Mouse (Mus musculus): ENCODE data around the gene Gm10840. TPM values are rescaled to one million over a fixed set of nuclear protein-coding genes. Genes with fewer than 3 reads are reported as not detected.
"Not testable (repeated sequence)": the region's sequence is repeated elsewhere in the genome, so short reads cannot be mapped to it uniquely, and the experiment has no call there.

Gm10840 gene
- polyA plus RNA-seq (2011; ENCODE audit: insufficient read depth, insufficient read length, low read depth, missing spikeins): not detected in 2 replicates

DNA sequence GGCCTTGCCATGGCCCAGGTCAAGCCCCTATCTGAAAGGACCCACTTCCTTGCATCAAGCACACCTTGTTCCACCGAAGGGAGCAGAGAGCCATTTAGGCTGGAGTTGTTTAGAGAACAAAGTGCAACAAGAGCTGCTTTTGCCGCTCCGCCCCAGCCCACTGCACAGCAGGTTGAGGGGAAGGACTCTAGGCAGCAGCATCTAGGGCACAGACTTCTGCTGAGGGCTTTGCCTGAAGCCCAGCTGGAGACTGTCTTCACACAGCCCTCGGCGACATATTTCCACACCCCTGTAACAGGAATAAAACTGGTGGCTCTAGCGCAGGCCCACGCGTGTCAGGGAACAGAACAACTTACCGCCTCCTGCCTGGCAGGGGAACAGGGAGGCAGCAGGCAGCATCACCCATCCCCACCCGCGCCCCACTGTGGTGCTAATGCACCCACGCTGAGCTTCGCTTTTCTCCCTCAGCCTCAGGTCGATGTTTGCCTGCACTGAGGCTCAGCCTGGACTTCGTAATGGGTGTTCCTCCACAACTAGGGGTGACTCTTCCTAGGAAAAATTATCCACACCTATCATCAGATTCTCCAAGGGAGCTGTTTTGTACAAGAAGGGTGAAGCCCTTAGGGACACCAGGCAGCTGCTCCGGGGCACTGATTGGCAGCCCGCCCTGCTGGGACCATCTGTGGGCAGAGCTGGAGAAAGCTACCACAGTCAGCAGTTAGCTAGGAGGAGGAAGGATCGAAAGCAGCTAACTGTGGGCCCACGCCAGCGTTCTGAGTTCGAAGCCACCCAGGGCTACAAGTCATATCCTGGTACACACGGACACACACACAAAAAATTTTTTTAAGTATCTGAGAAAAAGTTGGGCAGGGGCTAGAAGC, at the start of gene Gm10840, which contains the start of gene Limd2:
TSS of gene Gm10840 (plus strand) at position 10 of the 881 bp plus-strand sequence.
TSS of gene Limd2 (minus strand) at position 20 of the 881 bp plus-strand sequence.
- Histone ChIP-seq H3K9me3 (replicated peaks; ENCODE audit: control insufficient read depth, insufficient read depth, low read length, poor library complexity, severe bottlenecking) (no peaks in the 10 kb centered on the region), H3K9ac (ENCODE audit: low read depth, poor library complexity, severe bottlenecking) (peak within 1 kb of the TSS; percentile 92), H3K4me1 (ENCODE audit: control insufficient read depth, insufficient read depth, low read length) (no peaks in the 10 kb centered on the region), H3K36me3 (ENCODE audit: control insufficient read depth, insufficient read depth, low read length, poor library complexity, severe bottlenecking) (no peaks in the 10 kb centered on the region), H3K27me3 (ENCODE audit: control insufficient read depth, insufficient read depth, low read length, poor library complexity, severe bottlenecking) (no peaks in the 10 kb centered on the region), H3K27ac (ENCODE audit: insufficient read depth, low read length) (no peak within 1 kb of the TSS), H3K4me3 (ENCODE audit: low read depth, low read length) (peak within 1 kb of the TSS; percentile 74)
- TF ChIP-seq EP300 (IDR thresholded peaks at IDR 0.05; ENCODE audit: insufficient read depth, low read depth, low read length): no peak
- TF ChIP-seq POLR2A (IDR thresholded peaks at IDR 0.05; ENCODE audit: insufficient read depth, low read length): no peak
- no peak for TF ChIP-seq CTCF (IDR thresholded peaks at IDR 0.05; ENCODE audit: low read depth, low read length)

DNA sequence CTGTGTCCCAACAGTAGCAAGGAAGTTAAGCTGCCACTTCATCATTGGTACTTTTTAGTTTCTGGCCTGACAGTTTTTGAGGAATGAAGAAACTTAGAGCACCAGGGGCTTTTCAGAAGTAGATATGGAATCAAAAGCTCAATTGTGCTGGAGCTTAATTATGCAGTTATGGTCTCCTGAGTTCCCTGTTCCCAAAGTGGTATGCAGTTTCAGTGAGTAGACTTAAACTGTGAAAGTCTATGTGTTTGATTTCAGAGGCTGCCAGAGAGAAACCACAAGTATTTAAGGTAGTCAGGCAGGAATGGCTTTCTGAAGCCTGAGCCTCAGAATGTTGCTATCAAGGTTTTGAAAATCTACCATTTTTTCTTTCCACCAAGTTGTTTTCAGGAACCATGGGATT, 49.0 kb upstream of the Gm10840 start:
- Histone ChIP-seq H3K27ac (ENCODE audit: insufficient read depth, low read length) (no peak overlapping the region), H3K4me3 (ENCODE audit: low read depth, low read length) (no peak overlapping the region), H3K9ac (ENCODE audit: low read depth, poor library complexity, severe bottlenecking) (no peak overlapping the region), H3K9me3 (replicated peaks; ENCODE audit: control insufficient read depth, insufficient read depth, low read length, poor library complexity, severe bottlenecking) (no peaks in the 10 kb centered on the region), H3K27me3 (ENCODE audit: control insufficient read depth, insufficient read depth, low read length, poor library complexity, severe bottlenecking) (no peaks in the 10 kb centered on the region), H3K4me1 (ENCODE audit: control insufficient read depth, insufficient read depth, low read length) (no peaks in the 10 kb centered on the region), H3K36me3 (ENCODE audit: control insufficient read depth, insufficient read depth, low read length, poor library complexity, severe bottlenecking) (peaks cover 8% of the 10 kb centered on the region)
- TF ChIP-seq EP300 (IDR thresholded peaks at IDR 0.05; ENCODE audit: insufficient read depth, low read depth, low read length) (no peak), CTCF (IDR thresholded peaks at IDR 0.05; ENCODE audit: low read depth, low read length) (no peak), POLR2A (IDR thresholded peaks at IDR 0.05; ENCODE audit: insufficient read depth, low read length) (no peak)

DNA sequence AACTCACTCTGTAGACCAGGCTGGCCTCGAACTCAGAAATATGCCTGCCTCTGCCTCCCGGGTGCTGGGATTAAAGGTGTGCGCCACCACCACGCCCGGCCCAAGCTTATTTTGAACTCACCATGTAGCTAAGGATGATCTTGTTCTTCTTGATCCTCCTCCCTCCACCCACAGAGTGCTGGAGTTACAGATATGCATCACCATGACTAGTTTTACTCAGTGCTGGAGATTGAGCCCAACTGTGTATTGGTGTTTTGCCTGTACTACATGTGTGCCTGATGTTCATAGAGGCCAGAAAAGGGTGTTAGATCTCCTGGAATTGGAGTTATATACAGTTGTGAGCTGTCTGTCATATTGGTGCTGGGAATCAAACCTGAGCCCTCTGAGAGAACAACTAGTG, 38.4 kb upstream of the Gm10840 start:
- peaks cover 23% of the 10 kb centered on the region for H3K36me3 ChIP-seq (ENCODE audit: control insufficient read depth, insufficient read depth, low read length, poor library complexity, severe bottlenecking)
- no peaks in the 10 kb centered on the region for H3K27me3 ChIP-seq (ENCODE audit: control insufficient read depth, insufficient read depth, low read length, poor library complexity, severe bottlenecking)
- H3K9me3 ChIP-seq (replicated peaks; ENCODE audit: control insufficient read depth, insufficient read depth, low read length, poor library complexity, severe bottlenecking): no peaks in the 10 kb centered on the region
- TF ChIP-seq EP300 (IDR thresholded peaks at IDR 0.05; ENCODE audit: insufficient read depth, low read depth, low read length) (no peak), POLR2A (IDR thresholded peaks at IDR 0.05; ENCODE audit: insufficient read depth, low read length) (no peak), CTCF (IDR thresholded peaks at IDR 0.05; ENCODE audit: low read depth, low read length) (no peak)
- H3K27ac ChIP-seq (ENCODE audit: insufficient read depth, low read length): no peak overlapping the region
- no peak overlapping the region for H3K4me3 ChIP-seq (ENCODE audit: low read depth, low read length)
- no peaks in the 10 kb centered on the region for H3K4me1 ChIP-seq (ENCODE audit: control insufficient read depth, insufficient read depth, low read length)
- H3K9ac ChIP-seq (ENCODE audit: low read depth, poor library complexity, severe bottlenecking): no peak overlapping the region

GRCm38 (mm10) chr11:106122736-106123135, 37.9 kb upstream of the Gm10840 start:
- Histone ChIP-seq H3K27ac (ENCODE audit: insufficient read depth, low read length) (no peak overlapping the region), H3K9me3 (replicated peaks; ENCODE audit: control insufficient read depth, insufficient read depth, low read length, poor library complexity, severe bottlenecking) (no peaks in the 10 kb centered on the region), H3K27me3 (ENCODE audit: control insufficient read depth, insufficient read depth, low read length, poor library complexity, severe bottlenecking) (no peaks in the 10 kb centered on the region), H3K4me3 (ENCODE audit: low read depth, low read length) (no peak overlapping the region), H3K9ac (ENCODE audit: low read depth, poor library complexity, severe bottlenecking) (no peak overlapping the region), H3K36me3 (ENCODE audit: control insufficient read depth, insufficient read depth, low read length, poor library complexity, severe bottlenecking) (peaks cover 21% of the 10 kb centered on the region), H3K4me1 (ENCODE audit: control insufficient read depth, insufficient read depth, low read length) (no peaks in the 10 kb centered on the region)
- TF ChIP-seq CTCF (IDR thresholded peaks at IDR 0.05; ENCODE audit: low read depth, low read length) (no peak), EP300 (IDR thresholded peaks at IDR 0.05; ENCODE audit: insufficient read depth, low read depth, low read length) (no peak), POLR2A (IDR thresholded peaks at IDR 0.05; ENCODE audit: insufficient read depth, low read length) (no peak)

DNA sequence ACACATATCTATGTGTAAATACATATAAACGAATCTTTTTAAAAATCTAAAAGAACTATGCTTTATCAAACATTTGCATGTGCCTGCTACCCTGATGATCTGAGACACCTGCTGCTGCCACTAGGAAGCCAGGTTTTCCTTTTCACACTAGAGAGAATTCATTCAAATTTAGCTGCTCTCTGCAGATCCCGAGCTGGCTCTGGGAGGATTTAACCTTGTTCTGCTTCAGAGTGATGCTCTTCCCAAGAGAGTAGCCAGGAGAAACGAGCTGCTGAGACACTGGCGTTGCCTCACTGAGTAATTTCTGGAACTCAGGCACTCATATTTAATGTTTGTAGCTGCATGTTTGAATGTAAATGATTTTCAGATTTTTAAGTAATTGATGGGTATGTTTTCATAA, 35.9 kb upstream of the Gm10840 start:
- TF ChIP-seq EP300 (IDR thresholded peaks at IDR 0.05; ENCODE audit: insufficient read depth, low read depth, low read length) (no peak), CTCF (IDR thresholded peaks at IDR 0.05; ENCODE audit: low read depth, low read length) (no peak), POLR2A (IDR thresholded peaks at IDR 0.05; ENCODE audit: insufficient read depth, low read length) (no peak)
- Histone ChIP-seq H3K4me1 (ENCODE audit: control insufficient read depth, insufficient read depth, low read length) (no peaks in the 10 kb centered on the region), H3K36me3 (ENCODE audit: control insufficient read depth, insufficient read depth, low read length, poor library complexity, severe bottlenecking) (peaks cover 15% of the 10 kb centered on the region), H3K27me3 (ENCODE audit: control insufficient read depth, insufficient read depth, low read length, poor library complexity, severe bottlenecking) (no peaks in the 10 kb centered on the region), H3K27ac (ENCODE audit: insufficient read depth, low read length) (no peak overlapping the region), H3K4me3 (ENCODE audit: low read depth, low read length) (no peak overlapping the region), H3K9me3 (replicated peaks; ENCODE audit: control insufficient read depth, insufficient read depth, low read length, poor library complexity, severe bottlenecking) (no peaks in the 10 kb centered on the region), H3K9ac (ENCODE audit: low read depth, poor library complexity, severe bottlenecking) (no peak overlapping the region)

DNA sequence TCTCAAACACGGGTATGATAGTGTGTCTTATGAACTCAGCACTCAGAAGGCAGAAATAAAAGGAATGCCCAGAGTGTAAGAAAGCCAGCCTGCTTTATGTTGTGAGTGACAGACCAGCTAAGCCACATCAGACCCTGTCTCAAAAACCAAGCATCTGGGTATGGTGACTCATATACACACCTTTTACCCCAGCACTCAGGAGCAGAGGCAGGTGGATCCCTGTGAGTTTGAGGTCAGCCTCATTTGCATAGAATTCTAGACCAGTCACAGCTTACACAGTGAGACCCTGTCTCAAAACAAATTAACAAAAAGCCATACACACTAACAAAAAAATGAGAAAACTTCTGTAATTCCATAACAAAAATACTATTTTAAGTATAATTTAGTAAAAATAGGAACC, 34.8 kb upstream of the Gm10840 start:
- peaks cover 13% of the 10 kb centered on the region for H3K36me3 ChIP-seq (ENCODE audit: control insufficient read depth, insufficient read depth, low read length, poor library complexity, severe bottlenecking)
- no peak for TF ChIP-seq POLR2A (IDR thresholded peaks at IDR 0.05; ENCODE audit: insufficient read depth, low read length)
- no peak for TF ChIP-seq CTCF (IDR thresholded peaks at IDR 0.05; ENCODE audit: low read depth, low read length)
- no peak for TF ChIP-seq EP300 (IDR thresholded peaks at IDR 0.05; ENCODE audit: insufficient read depth, low read depth, low read length)
- no peak overlapping the region for H3K9ac ChIP-seq (ENCODE audit: low read depth, poor library complexity, severe bottlenecking)
- no peaks in the 10 kb centered on the region for H3K4me1 ChIP-seq (ENCODE audit: control insufficient read depth, insufficient read depth, low read length)
- H3K9me3 ChIP-seq (replicated peaks; ENCODE audit: control insufficient read depth, insufficient read depth, low read length, poor library complexity, severe bottlenecking): no peaks in the 10 kb centered on the region
- H3K27ac ChIP-seq (ENCODE audit: insufficient read depth, low read length): no peak overlapping the region
- no peaks in the 10 kb centered on the region for H3K27me3 ChIP-seq (ENCODE audit: control insufficient read depth, insufficient read depth, low read length, poor library complexity, severe bottlenecking)
- no peak overlapping the region for H3K4me3 ChIP-seq (ENCODE audit: low read depth, low read length)

DNA sequence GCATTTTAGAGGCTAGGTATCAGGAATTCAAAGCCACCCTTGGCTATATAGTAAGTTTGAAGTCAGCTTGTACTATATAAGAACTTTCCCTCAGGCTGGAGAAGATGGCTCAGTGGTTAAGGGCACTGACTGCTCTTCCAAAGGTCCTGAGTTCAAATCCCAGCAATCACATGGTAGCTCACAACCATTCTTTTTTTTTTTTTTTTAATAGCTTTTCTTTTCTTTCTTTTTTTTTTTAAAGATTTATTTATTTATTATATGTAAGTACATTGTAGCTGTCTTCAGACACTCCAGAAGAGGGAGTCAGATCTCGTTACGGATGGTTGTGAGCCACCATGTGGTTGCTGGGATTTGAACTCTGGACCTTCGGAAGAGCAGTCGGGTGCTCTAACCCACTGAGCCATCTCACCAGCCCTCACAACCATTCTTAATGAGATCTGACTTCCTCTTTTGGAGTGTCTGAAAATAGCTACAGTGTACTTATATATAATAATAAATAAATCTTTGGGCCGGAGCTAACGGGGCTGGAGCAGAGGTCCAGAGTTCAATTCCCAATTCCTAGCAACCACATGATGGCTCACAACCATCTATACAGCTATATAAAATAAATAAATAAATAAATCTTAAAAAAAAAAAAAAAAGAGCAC, 33.8 kb upstream of the Gm10840 start:
- H3K9ac ChIP-seq (ENCODE audit: low read depth, poor library complexity, severe bottlenecking); H3K9me3 ChIP-seq (replicated peaks; ENCODE audit: control insufficient read depth, insufficient read depth, low read length, poor library complexity, severe bottlenecking); H3K27ac ChIP-seq (ENCODE audit: insufficient read depth, low read length); H3K27me3 ChIP-seq (ENCODE audit: control insufficient read depth, insufficient read depth, low read length, poor library complexity, severe bottlenecking); H3K4me3 ChIP-seq (ENCODE audit: low read depth, low read length); H3K4me1 ChIP-seq (ENCODE audit: control insufficient read depth, insufficient read depth, low read length): not testable (repeated sequence)
- peaks cover 10% of the 10 kb centered on the region for H3K36me3 ChIP-seq (ENCODE audit: control insufficient read depth, insufficient read depth, low read length, poor library complexity, severe bottlenecking)

Measured in ES-Bruce4 (cell line).